17 mouse cellular contexts compared by ENCODE assay signal in genomic region chr3:24138002-24138401, GRCm38 (mm10).
"Had no signal": no experiment of that assay in that cellular context is flagged by ENCODE, and none has a peak within 500 bp of the region (broad histone marks: within the 10 kb centered on the region; RNA-seq: fewer than 3 reads in every experiment).

No protein-coding gene starts in this region.

- DNase-seq: retina, postnatal 1 day; right cerebral cortex, adult 18-20 months; right cerebral cortex, postnatal 14 days; right cerebral cortex, postnatal 25 days; right cerebral cortex, postnatal 4 days; spleen, adult 18-20 months; thymus, adult 18-20 months; thymus, adult 2 months; thymus, postnatal 14 days; thymus, postnatal 25 days; thymus, postnatal 36 days; thymus, postnatal 4 days had no signal

- H3K27ac ChIP-seq: neural tube, embryonic 12.5 days; neural tube, embryonic 13.5 days; neural tube, embryonic 15.5 days; stomach, embryonic 15.5 days; stomach, postnatal 0 days had no signal

- H3K36me3 ChIP-seq: neural tube, embryonic 12.5 days; neural tube, embryonic 13.5 days; neural tube, embryonic 15.5 days; stomach, embryonic 15.5 days had no signal

- H3K4me1 ChIP-seq: neural tube, embryonic 12.5 days; neural tube, embryonic 13.5 days; neural tube, embryonic 15.5 days; stomach, embryonic 15.5 days had no signal

- H3K9ac ChIP-seq: neural tube, embryonic 12.5 days; neural tube, embryonic 13.5 days; neural tube, embryonic 15.5 days; stomach, embryonic 15.5 days had no signal

- H3K27me3 ChIP-seq: neural tube, embryonic 12.5 days; neural tube, embryonic 13.5 days; neural tube, embryonic 15.5 days; stomach, embryonic 15.5 days had no signal

- H3K4me3 ChIP-seq: neural tube, embryonic 12.5 days; neural tube, embryonic 13.5 days; neural tube, embryonic 15.5 days; stomach, embryonic 15.5 days had no signal

- H3K9me3 ChIP-seq: neural tube, embryonic 12.5 days; neural tube, embryonic 13.5 days; neural tube, embryonic 15.5 days; stomach, embryonic 15.5 days had no signal
